Mouse (Mus musculus) heart, embryonic 11.5 days (tissue): ENCODE results near the gene Lag3. TPM values are rescaled to one million over a fixed set of nuclear protein-coding genes. Genes with fewer than 3 reads are reported as not detected.

Source experiments
- ATAC-seq: fragments of 200-750 bp; cut with Nextera tagmentation; replicated peaks from 2 replicates; pipeline ENCODE4 v1.8.0; 2017; ENCODE audit warnings: moderate library complexity; ENCODE audit not compliant: insufficient number of reproducible peaks, low FRiP score, low TSS enrichment
- H3K27ac ChIP-seq: fragments of 300-500 bp; sonication (generic); 2 replicates; pipeline ENCODE4 v1.5.1; 2014; ENCODE audit warnings: mild to moderate bottlenecking, low read depth, low read length
- H3K27me3 ChIP-seq: fragments of 300-500 bp; sonication (generic); 2 replicates; pipeline ENCODE4 v1.6.1; 2014; ENCODE audit warnings: mild to moderate bottlenecking, low read length, mixed read lengths; ENCODE audit not compliant: control insufficient read depth, insufficient read depth
- H3K36me3 ChIP-seq: fragments of 300-500 bp; sonication (generic); 2 replicates; pipeline ENCODE4 v1.6.1; 2014; ENCODE audit warnings: mild to moderate bottlenecking, low read length, moderate library complexity, mixed read lengths; ENCODE audit not compliant: control insufficient read depth, insufficient read depth
- H3K4me1 ChIP-seq: fragments of 300-500 bp; sonication (generic); 2 replicates; pipeline ENCODE4 v1.6.1; 2014; ENCODE audit warnings: low read length; ENCODE audit not compliant: control insufficient read depth, insufficient read depth
- H3K4me2 ChIP-seq: fragments of 300-500 bp; sonication (generic); 2 replicates; pipeline ENCODE4 v1.6.1; 2014; ENCODE audit warnings: mild to moderate bottlenecking, moderate library complexity
- H3K4me3 ChIP-seq: fragments of 300-500 bp; sonication (generic); 2 replicates; pipeline ENCODE4 v1.5.1; 2014; ENCODE audit warnings: low read depth, low read length
- H3K9ac ChIP-seq: fragments of 300-500 bp; sonication (generic); 2 replicates; pipeline ENCODE4 v1.6.1; 2014; ENCODE audit warnings: mild to moderate bottlenecking, low read depth, low read length, moderate library complexity
- H3K9me3 ChIP-seq: fragments of 300-500 bp; sonication (generic); replicated peaks from 2 replicates; pipeline ENCODE4 v1.6.1; 2016; ENCODE audit warnings: low read length; ENCODE audit not compliant: control insufficient read depth
- WGBS: fragments of 180-500 bp; shearing (Covaris S2); extraction: QIAGEN DNeasy Blood & Tissue Kit; methylation state at CpG from one replicate; pipeline ENCODE4 v1.1.7; 2014; ENCODE audit not compliant: insufficient replicate concordance; 5-methylcytosine and 5-hydroxymethylcytosine counted together
- polyA plus RNA-seq: library from polyadenylated mRNA; unstranded; fragments of >200 nt; fragmentation: Nextera tagmentation; extraction: Ambion mirVana; gene quantifications from 2 replicates; pipeline ENCODE4 v1.2.1, GENCODE M21; 2014

The Lag3 gene
- polyA plus RNA-seq, 1 experiment from 2014 or later, result 1.1 TPM

DNA sequence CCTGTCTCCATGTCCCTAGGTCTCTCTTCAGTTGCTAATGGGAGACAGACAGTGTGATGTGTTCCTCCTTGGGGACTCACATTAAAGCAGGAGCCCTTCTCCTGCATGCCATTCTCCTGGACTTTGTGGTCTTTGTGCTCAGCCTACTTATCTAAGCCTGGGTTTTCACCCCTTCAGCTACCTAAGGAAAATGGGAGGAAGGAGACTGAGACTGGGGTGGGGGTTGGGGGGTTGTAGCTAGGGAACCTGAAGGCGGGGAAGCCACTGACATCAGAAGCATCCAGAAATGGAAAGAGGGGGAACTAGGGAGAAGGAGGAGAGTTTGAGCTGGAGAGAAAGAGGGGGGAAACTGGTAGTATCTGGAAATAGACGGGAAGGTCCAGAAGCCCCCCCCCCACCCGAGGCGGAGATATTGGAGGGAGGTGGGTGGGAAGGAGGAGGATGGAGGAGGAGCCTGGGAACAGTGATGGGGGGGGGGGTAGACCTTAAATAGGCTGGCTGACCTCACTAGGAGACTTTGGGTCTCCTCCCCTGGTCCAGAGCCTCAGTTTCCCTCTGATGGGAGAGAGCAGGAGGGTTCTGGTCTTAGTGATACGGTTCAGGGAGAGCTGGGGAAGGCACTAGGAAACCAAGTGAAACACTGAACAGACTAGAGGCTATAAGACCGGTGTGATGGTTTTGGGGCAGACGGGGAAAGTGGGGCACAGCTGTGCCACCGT lies 48.9 kb downstream of the Lag3 start:
- H3K4me3 ChIP-seq, result peak overlapping the region; percentile 53; the same call in 1 of the 2 replicates
- no peak overlapping the region for H3K27ac ChIP-seq
- no peaks in the 10 kb centered on the region for H3K36me3 ChIP-seq
- peak overlapping the region; percentile 89 for H3K4me2 ChIP-seq
- peaks cover 18% of the 10 kb centered on the region for H3K4me1 ChIP-seq
- no peaks in the 10 kb centered on the region for H3K9me3 ChIP-seq
- H3K27me3 ChIP-seq, result peaks cover 33% of the 10 kb centered on the region
- H3K9ac ChIP-seq, result peak overlapping the region; percentile 77; the same call in 1 of the 2 replicates
- 15% methylated on average over 8 of the region's 8 CpGs for WGBS
- ATAC-seq, result no peak

DNA sequence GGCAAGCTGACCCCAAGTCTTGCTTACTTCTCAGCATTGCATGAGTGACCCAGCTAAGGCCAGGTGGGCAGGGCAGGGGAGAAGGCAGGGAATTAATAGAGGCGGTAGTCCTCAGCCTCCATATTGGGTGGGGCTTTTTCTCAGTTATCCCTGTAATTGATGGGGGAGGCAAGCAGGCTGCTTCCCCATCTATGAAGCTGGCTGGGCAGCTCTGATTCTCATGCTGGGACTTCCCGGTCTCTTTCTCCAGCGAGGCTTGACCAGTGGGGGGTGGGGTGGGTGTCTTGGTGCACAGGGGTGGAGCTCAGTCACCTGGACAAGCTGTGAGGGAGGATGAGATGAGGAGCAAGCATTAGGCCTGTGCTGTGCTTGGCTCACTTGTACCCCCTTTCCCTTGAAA lies 49.7 kb downstream of the Lag3 start:
- Histone ChIP-seq H3K9ac (no peak overlapping the region), H3K4me2 (no peak overlapping the region), H3K36me3 (no peaks in the 10 kb centered on the region), H3K27ac (no peak overlapping the region), H3K9me3 (no peaks in the 10 kb centered on the region), H3K4me3 (no peak overlapping the region), H3K4me1 (peaks cover 18% of the 10 kb centered on the region), H3K27me3 (peaks cover 33% of the 10 kb centered on the region)
- 30% methylated on average over 3 of the region's 3 CpGs for WGBS
- no peak for ATAC-seq

DNA sequence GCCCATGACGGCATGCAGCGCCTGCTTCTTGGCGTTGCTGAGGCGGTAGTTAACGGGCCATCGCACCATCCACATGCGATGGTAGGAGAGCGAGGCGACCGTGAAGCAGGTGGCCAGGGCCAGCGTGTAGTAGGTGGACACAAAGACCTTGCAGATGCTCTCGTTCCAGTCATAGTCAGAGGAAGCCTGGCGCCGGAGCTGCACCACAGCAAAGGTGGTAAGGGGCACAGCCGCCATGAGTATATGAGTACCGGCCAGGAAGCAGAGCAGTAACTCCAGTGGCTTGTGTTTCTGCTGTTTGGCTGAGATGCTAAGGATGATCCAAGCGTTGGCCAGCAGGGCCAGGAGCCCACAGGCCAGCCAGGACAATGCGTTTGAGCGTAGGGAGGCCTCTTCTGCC lies 50.2 kb downstream of the Lag3 start:
- H3K27me3 ChIP-seq, result peaks cover 33% of the 10 kb centered on the region
- H3K36me3 ChIP-seq, result no peaks in the 10 kb centered on the region
- peaks cover 20% of the 10 kb centered on the region for H3K4me1 ChIP-seq
- WGBS, result 78% methylated on average over 19 of the region's 19 CpGs
- no peak overlapping the region for H3K9ac ChIP-seq
- no peaks in the 10 kb centered on the region for H3K9me3 ChIP-seq
- no peak overlapping the region for H3K4me3 ChIP-seq
- H3K4me2 ChIP-seq, result no peak overlapping the region
- H3K27ac ChIP-seq, result no peak overlapping the region
- no peak for ATAC-seq

DNA sequence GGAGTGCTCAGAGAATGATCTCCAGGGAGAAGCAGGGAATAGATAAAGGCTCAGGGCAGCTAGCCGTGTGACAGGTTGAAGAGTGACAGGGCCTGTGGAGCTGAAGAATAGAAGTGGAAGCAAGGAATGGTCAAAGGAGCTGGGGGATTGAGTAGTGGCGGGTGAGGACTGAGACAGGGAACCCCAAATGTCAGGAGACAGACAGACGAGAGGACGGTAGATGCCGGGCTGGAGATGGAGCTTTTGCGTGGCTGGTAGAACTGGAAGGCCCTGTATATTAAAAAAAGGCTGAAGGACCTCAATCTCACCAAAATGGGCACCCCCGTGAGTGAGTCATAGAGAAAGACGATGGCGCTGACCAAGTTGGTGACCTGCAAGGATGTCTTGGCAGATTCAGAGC lies 51.0 kb downstream of the Lag3 start:
- ATAC-seq, result no peak
- Histone ChIP-seq H3K9ac (no peak overlapping the region), H3K36me3 (no peaks in the 10 kb centered on the region), H3K27me3 (peaks cover 33% of the 10 kb centered on the region), H3K4me1 (peaks cover 26% of the 10 kb centered on the region), H3K27ac (no peak overlapping the region), H3K9me3 (no peaks in the 10 kb centered on the region), H3K4me3 (no peak overlapping the region), H3K4me2 (no peak overlapping the region)
- WGBS, result 72% methylated on average over 9 of the region's 9 CpGs

DNA sequence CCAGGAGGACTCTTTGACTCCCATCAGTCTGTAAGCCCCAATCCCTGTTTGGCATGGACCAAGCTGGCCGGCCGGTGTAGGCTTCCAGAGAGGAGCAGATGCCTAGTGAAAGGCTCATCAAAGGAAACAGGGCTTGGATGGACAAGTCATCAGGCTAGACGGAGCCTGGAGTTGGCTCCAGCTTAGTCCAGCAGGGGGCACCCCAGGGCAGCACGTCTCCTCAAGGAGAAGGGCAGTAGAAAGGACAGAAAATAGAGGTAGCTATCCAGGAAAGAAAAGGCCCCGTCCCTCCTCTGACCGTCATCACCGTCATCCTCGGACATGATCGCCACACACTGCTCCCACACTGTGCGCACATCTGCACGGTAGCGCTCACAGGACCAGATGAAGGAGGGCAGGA lies 51.8 kb downstream of the Lag3 start:
- ATAC-seq, result 0 out of 2 replicates have a peak, but pooled peaks have one; percentile 1
- Histone ChIP-seq H3K27me3 (peaks cover 31% of the 10 kb centered on the region), H3K9me3 (no peaks in the 10 kb centered on the region), H3K4me1 (peaks cover 26% of the 10 kb centered on the region), H3K27ac (no peak overlapping the region), H3K36me3 (no peaks in the 10 kb centered on the region), H3K4me3 (no peak overlapping the region; the same call in 1 of the 2 replicates), H3K4me2 (peak overlapping the region; percentile 19; the same call in 1 of the 2 replicates), H3K9ac (no peak overlapping the region)
- WGBS, result 6% methylated on average over 12 of the region's 12 CpGs

DNA sequence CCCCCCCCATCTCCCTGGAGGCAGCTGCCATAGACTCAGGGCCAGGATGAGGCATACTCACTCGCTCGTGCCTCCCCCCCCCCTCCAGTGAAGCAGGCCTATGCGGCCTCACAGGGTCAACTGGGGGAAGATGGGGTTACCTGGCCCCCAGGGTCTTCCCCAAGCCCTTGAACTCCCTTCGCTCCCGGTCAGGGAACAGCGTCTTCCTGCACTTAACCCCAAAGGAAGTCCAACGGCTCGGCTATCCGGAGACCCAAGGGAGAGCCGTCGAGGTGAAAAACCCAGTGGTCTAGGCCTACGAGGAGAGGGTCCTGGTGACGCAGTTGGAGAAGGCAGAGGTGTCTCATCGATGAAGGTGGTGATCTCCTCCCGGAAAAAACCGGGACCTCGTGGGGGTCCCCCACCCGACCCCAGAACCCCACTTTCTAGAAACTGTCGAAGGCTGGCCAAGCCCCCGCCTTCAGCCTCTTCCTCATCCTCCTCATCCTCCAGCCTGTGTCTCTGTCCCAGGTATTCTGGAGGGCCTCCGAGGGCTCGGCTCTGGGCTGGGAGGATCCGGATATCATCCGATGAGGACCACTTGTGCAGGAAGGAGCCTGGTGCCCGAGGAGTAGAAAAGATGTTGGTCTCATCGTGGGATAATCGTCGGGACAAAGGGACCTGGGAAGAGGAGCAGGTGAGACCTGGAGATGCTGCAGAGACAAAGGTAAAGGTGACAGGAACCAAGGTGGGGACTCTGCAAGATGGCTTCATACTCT lies 52.8 kb downstream of the Lag3 start:
- Histone ChIP-seq H3K4me3 (no peak overlapping the region), H3K27ac (no peak overlapping the region), H3K27me3 (peaks cover 27% of the 10 kb centered on the region), H3K36me3 (no peaks in the 10 kb centered on the region), H3K9ac (no peak overlapping the region), H3K4me2 (peak overlapping the region; percentile 92), H3K4me1 (peaks cover 23% of the 10 kb centered on the region), H3K9me3 (no peaks in the 10 kb centered on the region)
- WGBS, result 69% methylated on average over 28 of the region's 28 CpGs
- ATAC-seq, result no peak

DNA sequence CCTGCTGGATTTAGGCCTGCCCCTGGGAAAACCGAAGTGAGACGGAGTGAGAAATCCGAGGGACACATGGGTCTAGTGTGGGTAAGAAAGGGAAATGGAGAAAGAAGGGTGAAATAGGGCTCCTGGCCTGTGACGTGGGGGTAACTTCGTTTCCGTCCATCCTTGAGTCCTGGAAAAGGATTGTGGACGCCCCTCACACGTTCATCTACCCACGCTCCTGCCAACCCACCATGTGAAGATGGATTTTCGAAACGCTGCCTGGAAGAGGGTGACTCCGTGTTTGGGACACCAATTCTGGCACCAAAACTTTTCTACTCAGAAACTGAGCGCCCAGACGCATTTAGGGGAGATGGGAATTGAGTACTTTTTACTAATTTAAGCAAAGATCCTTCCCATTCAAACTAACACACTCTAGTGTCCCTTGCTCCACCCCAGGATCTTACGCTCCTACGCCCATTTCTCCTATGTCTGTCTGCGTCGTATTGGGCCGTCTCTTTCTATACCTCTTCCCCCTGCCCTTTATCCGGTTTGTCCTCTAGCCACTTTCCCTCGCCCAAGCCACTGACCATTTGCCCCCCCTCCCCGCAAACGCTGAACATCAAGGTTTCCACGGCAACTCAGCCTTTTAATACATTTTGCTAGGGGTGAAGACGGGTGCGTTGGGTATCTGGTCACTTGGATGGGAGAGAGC lies 53.5 kb downstream of the Lag3 start:
- peak overlapping the region; percentile 94 for H3K9ac ChIP-seq
- H3K9me3 ChIP-seq, result no peaks in the 10 kb centered on the region
- WGBS, result 25% methylated on average over 26 of the region's 26 CpGs
- H3K27me3 ChIP-seq, result peaks cover 27% of the 10 kb centered on the region
- H3K36me3 ChIP-seq, result no peaks in the 10 kb centered on the region
- peak overlapping the region; percentile 85; the same call in 1 of the 2 replicates for H3K27ac ChIP-seq
- H3K4me2 ChIP-seq, result peak overlapping the region; percentile 92
- no peak for ATAC-seq
- H3K4me3 ChIP-seq, result peak overlapping the region; percentile 77
- H3K4me1 ChIP-seq, result peaks cover 20% of the 10 kb centered on the region

DNA sequence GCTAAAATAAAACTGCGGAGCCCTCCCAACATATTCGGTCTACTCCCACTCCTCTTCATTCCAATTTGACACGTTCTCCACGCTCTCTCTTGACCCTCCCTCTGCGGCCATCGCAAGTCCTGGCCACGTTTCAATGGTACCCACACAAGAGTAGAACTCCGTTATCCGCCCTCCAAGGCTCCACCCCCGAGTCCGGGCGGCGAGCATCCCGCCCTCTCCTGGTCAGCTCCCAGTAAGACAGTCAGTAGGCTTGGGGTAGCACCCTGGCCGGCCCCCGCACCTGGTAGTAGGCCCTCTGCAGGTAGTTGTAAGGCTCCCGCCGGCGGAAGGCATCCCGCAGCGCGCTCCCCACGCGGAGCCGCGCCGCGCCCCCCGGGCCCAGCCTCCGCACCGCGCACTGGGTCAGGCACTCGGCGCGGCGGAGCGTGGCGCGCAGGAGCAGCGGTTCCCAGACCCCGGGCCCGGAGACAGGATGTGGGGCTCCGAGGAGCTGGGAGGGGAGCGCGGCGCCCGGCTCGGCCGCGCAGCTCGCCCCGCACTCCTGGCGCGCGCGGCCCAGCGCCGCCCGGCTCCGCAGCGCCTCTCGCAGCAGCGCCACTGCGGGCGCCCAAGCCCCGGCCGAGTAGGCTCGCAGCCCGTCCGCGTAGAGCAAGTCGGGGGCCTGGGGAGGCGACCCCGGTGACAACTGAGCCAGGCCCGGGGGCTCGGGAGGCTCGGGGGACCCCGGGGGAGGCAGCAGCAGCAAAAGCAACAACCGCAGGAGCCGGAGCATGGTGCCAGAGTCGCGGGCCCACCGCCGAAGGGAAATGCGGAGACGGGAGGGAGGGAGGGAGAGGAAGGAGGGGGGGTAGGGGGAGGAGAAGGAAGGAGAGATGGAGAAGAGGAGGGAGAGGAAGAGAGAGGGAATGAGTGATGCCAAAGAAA lies 54.3 kb downstream of the Lag3 start, which contains the start of gene P3h3:
TSS of gene P3h3 (minus strand) at position 837 of the 924 bp plus-strand sequence.
- peaks cover 18% of the 10 kb centered on the region for H3K4me1 ChIP-seq
- H3K9me3 ChIP-seq, result no peaks in the 10 kb centered on the region
- peak; percentile 76 for ATAC-seq
- H3K4me3 ChIP-seq, result peak within 1 kb of the TSS; percentile 77
- H3K27ac ChIP-seq, result peak within 1 kb of the TSS; percentile 85
- peaks cover 27% of the 10 kb centered on the region for H3K27me3 ChIP-seq
- peak within 1 kb of the TSS; percentile 92 for H3K4me2 ChIP-seq
- peak within 1 kb of the TSS; percentile 94 for H3K9ac ChIP-seq
- under 1% methylated on average over 69 of the region's 86 CpGs for WGBS
- no peaks in the 10 kb centered on the region for H3K36me3 ChIP-seq
